Mouse (Mus musculus): ENCODE results near the gene Lars2. TPM values are rescaled to one million over a fixed set of nuclear protein-coding genes. Genes with fewer than 3 reads are reported as not detected.

The Lars2 gene
- polyA plus RNA-seq, 1 experiment from 2014 or later = 718 TPM

DNA sequence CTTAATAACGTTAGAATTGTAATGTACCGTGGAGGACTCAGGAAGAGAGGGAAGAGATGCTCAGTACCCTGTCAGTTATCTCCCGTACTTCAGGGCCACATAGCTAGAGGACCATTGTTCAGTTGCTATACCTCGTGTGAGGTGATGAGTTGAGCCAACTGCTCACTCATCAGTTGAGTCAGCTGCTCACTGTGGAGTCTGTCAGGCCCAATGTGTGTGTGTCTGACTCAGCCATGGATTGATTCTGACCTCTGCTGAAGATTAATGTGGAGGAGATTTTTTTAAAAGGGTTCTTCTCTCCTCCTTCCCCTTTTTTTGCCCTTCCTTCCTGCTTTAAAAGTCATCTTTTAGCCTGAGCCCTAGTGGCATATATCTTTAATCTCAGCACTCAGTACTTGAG is 133.8 kb downstream of the Lars2 start:
- Histone ChIP-seq H3K9me3 (no peaks in the 10 kb centered on the region), H3K27me3 (no peaks in the 10 kb centered on the region), H3K36me3 (no peaks in the 10 kb centered on the region), H3K27ac (replicated peaks) (no peak overlapping the region), H3K4me3 (no peak overlapping the region), H3K4me2 (no peak overlapping the region), H3K9ac (no peak overlapping the region), H3K4me1 (replicated peaks) (no peaks in the 10 kb centered on the region)
- no peak for ATAC-seq (ENCODE audit: low FRiP score, low read depth)
- 91% methylated on average over 4 of the region's 4 CpGs for WGBS

DNA sequence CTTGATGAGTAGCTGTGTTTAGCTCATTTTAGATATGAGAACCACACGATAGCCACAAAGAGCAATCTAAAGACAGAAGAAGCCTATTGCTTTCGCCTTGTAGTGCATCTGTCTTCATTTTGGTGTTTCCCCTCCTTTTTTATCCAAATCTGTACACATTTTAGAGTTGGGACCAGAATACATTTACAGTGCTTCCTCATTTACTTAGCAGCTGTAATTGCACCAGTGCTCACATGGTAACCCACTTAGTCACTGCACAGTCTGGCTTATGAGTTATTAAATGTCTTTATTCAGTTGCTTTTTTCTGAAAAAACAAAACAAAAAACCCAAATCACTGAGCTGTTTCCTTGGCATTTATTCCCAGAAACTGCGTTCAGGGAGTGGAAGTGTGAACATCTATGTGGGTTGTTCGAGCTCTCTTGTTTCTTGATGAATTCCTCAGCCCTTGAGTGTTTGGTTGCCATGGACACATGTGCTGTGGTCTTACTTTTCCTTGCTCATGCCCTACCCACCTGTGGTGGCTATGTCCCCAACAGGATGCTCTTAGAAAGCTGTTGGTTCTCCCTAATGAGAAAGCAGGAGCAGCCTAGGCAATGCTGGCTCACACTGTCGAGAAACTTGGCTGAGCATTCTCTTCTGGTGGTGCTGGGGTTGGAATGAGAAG is 136.6 kb downstream of the Lars2 start:
- Histone ChIP-seq H3K36me3 (no peaks in the 10 kb centered on the region), H3K4me3 (no peak overlapping the region), H3K4me1 (replicated peaks) (no peaks in the 10 kb centered on the region), H3K9me3 (no peaks in the 10 kb centered on the region), H3K27me3 (no peaks in the 10 kb centered on the region), H3K9ac (no peak overlapping the region), H3K27ac (replicated peaks) (no peak overlapping the region), H3K4me2 (no peak overlapping the region)
- WGBS = 76% methylated on average over 5 of the region's 5 CpGs
- ATAC-seq (ENCODE audit: low FRiP score, low read depth) = no peak

DNA sequence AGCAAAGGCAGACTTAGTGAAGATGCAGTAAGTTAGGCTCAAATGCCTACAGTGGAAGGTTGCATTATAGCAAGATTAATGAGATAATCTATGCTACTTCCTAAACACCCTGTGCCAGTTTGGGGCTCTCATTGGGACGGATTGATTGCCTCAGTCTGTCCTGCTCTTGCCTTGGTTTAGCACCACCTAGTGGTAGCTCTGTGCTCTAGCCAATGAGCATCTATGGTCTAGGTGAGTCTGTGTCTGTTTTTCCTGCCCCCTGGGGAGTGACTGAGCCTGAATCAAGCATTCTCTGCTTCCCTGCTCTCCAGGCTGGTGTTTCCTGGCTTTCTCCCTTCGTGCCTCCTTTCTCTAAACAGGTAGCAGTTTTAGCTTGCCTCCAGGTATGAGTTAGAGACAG is 137.6 kb downstream of the Lars2 start:
- no peak overlapping the region for H3K4me3 ChIP-seq
- no peak overlapping the region for H3K9ac ChIP-seq
- no peaks in the 10 kb centered on the region for H3K27me3 ChIP-seq
- peak; percentile 61; the same call in 1 of the 2 replicates for ATAC-seq (ENCODE audit: low FRiP score, low read depth)
- H3K36me3 ChIP-seq = no peaks in the 10 kb centered on the region
- WGBS = 11% methylated on average over 2 of the region's 2 CpGs
- H3K27ac ChIP-seq (replicated peaks) = no peak overlapping the region
- H3K4me1 ChIP-seq (replicated peaks) = no peaks in the 10 kb centered on the region
- no peak overlapping the region for H3K4me2 ChIP-seq
- H3K9me3 ChIP-seq = no peaks in the 10 kb centered on the region

DNA sequence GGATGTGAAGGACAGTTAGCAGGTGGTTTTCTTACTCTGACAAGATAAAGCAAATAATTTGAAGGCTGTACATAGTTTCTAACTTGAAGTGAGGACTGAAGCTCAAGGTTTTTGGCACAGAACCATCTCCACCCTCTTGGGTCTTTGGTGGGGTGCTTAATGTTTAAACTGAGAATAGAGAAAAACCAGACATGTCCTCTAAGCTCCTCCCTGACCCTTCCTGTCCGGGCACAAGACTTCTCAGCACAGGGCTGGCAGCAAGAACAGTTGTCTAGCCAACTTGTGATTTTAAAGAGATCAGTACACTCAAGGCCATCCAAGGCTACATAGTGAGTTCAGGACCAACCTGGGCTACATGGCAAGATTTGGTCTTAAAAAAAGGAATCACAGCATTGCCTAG is 138.9 kb downstream of the Lars2 start:
- Histone ChIP-seq H3K4me3 (no peak overlapping the region), H3K4me2 (no peak overlapping the region), H3K9me3 (no peaks in the 10 kb centered on the region), H3K4me1 (replicated peaks) (peaks cover 6% of the 10 kb centered on the region), H3K36me3 (no peaks in the 10 kb centered on the region), H3K9ac (no peak overlapping the region), H3K27ac (replicated peaks) (no peak overlapping the region), H3K27me3 (no peaks in the 10 kb centered on the region)
- 81% methylated on average over 1 of the region's 1 CpGs for WGBS
- ATAC-seq (ENCODE audit: low FRiP score, low read depth) = no peak

DNA sequence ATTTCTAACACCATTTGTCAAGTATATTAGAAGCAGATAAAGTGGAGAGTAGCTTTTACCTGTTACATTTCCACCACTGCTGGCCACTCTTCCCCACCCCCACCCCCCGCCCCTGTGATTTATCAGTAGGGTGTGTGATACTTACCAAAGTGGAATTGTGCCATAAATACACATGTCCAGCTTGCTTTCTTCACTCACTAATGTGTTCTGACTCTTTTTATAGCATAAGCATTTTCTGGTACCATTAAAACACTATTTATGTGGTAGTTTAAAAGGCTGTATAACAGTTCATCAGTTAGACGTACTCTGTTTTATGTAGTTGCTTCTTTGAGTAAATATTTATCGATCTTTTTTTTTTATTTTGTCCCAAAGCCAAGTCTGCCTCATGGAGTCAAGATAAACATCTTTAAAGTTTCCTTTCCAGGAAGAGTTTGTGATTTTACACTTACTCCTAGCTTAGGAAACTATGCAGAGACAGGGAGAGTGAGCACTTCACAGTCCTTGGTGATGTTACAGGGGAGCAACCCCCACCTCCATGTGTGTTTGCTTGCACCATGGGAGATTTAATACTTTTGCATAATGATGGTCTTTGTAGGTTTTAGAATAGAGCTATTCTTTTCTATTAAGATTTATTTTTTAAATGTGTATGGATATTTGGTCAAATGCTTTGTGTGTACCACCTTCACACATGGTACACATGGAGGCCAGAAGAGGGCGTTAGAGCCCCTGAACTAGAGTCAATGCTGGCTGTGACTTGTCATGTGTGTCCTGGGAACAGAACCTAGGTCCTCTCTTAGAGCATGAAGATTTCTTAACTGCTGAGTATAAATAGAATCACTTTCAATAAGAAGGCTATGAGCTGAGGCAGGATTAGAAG is 139.8 kb downstream of the Lars2 start:
- no peaks in the 10 kb centered on the region for H3K9me3 ChIP-seq
- no peaks in the 10 kb centered on the region for H3K27me3 ChIP-seq
- H3K27ac ChIP-seq (replicated peaks) = no peak overlapping the region
- peaks cover 6% of the 10 kb centered on the region for H3K4me1 ChIP-seq (replicated peaks)
- H3K4me3 ChIP-seq = no peak overlapping the region
- ATAC-seq (ENCODE audit: low FRiP score, low read depth) = no peak
- H3K9ac ChIP-seq = no peak overlapping the region
- 84% methylated on average over 4 of the region's 4 CpGs for WGBS
- H3K4me2 ChIP-seq = no peak overlapping the region
- H3K36me3 ChIP-seq = no peaks in the 10 kb centered on the region

DNA sequence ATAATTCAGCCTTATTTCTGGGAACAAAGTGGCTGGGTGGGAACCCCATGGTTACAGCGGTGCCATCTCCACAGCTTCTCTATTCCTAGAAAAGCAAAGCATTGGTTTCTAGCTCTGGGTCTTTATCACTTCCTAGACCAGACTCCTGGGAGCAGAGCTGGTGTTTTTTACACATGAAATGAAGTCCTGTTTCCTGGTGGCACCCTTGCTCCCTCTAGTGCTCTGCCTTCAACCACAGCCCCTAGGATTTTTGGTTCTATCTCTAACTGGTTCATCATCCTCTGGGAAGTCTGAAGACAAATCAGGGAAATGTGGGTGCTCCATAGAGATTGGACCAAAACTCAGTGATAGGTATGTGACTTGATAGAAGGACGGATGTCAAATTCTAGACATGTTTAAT is 140.7 kb downstream of the Lars2 start:
- Histone ChIP-seq H3K36me3 (no peaks in the 10 kb centered on the region), H3K4me3 (no peak overlapping the region), H3K27ac (replicated peaks) (no peak overlapping the region), H3K9me3 (no peaks in the 10 kb centered on the region), H3K4me2 (no peak overlapping the region), H3K27me3 (no peaks in the 10 kb centered on the region), H3K9ac (no peak overlapping the region), H3K4me1 (replicated peaks) (peaks cover 6% of the 10 kb centered on the region)
- ATAC-seq (ENCODE audit: low FRiP score, low read depth) = no peak
- WGBS = 96% methylated on average over 2 of the region's 2 CpGs

DNA sequence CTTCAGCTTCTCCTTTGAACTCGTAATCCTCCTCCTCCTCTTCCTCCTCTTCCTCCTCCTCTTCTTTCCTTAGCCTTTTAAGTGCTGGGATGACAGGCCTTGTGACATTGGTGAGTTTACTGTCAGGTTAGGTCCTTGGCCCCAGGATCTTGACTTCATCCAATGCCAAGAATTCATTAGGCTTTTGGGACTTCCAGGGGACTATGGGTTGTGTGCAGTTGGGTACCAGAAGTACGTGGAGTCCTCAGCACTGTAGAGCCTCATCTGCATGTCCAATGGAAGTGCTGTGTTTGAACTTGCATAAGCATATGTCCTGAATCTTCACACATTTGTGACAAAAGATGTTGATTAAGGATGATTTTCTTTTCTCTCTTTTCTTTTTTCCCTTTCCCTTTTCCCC is 142.3 kb downstream of the Lars2 start:
- Histone ChIP-seq H3K9ac (no peak overlapping the region), H3K4me3 (no peak overlapping the region), H3K9me3 (no peaks in the 10 kb centered on the region), H3K27me3 (no peaks in the 10 kb centered on the region), H3K4me2 (no peak overlapping the region), H3K4me1 (replicated peaks) (peaks cover 6% of the 10 kb centered on the region), H3K27ac (replicated peaks) (no peak overlapping the region), H3K36me3 (no peaks in the 10 kb centered on the region)
- 91% methylated on average over 2 of the region's 2 CpGs for WGBS
- ATAC-seq (ENCODE audit: low FRiP score, low read depth) = no peak

DNA sequence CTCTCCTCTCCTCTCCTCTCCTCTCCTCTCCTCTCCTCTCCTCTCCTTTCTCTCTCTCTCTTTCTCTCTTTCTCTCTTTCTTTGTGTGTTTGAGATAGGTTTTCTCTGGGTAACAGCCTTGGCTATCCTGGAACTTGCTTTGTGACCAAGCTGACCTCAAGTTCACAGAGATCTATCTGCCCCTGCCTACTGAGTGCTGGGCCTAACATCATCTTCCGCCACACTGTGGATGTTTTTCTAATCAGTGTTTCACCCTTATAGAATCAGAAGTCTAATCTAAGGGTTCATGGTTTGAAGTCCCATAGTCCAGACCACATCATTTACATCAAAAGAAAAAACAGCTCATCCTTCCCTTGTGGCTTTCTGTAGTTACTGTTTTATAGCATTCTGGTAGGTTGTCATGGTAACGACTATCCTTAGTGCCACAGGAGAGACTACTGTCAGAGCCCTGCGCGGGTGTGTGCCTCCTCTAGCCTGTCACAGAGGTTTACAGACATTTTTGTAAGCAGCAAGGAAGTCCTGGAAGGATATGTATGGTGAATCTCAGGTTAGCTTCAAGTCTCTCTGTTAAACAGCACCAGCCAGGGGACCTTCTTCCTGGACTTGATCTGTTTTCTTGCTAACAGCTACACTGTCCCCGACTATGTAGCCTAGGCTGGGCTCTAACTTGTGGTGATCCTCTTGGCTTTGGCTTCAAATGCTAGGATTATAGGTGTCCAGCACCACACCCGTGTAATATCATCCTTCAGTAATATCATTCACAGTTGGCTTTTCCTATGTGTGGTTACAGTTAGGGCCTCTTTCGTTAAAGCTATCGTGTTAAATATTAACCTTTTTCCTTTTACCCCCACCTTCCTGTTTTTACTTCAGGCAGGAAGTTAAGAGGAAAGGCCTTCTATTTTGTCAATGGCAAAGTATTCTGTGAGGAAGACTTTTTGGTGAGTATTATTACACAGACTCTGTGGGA is 143.2 kb downstream of the Lars2 start:
- Histone ChIP-seq H3K4me3 (no peak overlapping the region), H3K27me3 (no peaks in the 10 kb centered on the region), H3K9ac (no peak overlapping the region), H3K27ac (replicated peaks) (peak overlapping the region; percentile 48; the same call in 1 of the 2 replicates), H3K4me1 (replicated peaks) (peaks cover 6% of the 10 kb centered on the region), H3K36me3 (no peaks in the 10 kb centered on the region), H3K4me2 (no peak overlapping the region), H3K9me3 (no peaks in the 10 kb centered on the region)
- 70% methylated on average over 8 of the region's 8 CpGs for WGBS
- peak; percentile 85 for ATAC-seq (ENCODE audit: low FRiP score, low read depth)

DNA sequence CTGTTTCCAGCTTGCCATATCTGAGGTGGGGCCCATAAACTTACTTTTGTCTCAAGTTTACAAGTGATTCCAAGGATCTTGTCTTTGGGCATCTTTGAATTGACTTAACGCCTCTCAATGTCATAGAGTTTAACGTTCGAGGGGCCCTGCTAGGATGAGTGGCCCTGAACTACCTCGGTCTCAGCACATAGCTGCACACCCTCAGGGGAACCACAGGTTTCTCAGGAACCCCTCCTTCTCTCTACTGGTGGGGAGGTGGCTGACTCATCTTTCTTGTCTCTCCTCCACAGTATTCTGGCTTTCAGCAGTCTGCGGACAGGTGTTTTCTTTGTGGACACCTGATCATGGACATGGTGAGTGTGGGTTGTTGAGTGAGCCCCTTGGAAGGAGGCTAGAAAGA is 144.2 kb downstream of the Lars2 start:
- H3K36me3 ChIP-seq = no peaks in the 10 kb centered on the region
- H3K4me1 ChIP-seq (replicated peaks) = peaks cover 6% of the 10 kb centered on the region
- no peaks in the 10 kb centered on the region for H3K9me3 ChIP-seq
- H3K9ac ChIP-seq = no peak overlapping the region
- H3K4me3 ChIP-seq = no peak overlapping the region
- 97% methylated on average over 5 of the region's 5 CpGs for WGBS
- H3K4me2 ChIP-seq = no peak overlapping the region
- no peak for ATAC-seq (ENCODE audit: low FRiP score, low read depth)
- H3K27me3 ChIP-seq = no peaks in the 10 kb centered on the region
- H3K27ac ChIP-seq (replicated peaks) = no peak overlapping the region

Data from hindbrain, embryonic 15.5 days (tissue).